8 mouse cellular contexts compared by ENCODE assay signal in the genomic region with DNA sequence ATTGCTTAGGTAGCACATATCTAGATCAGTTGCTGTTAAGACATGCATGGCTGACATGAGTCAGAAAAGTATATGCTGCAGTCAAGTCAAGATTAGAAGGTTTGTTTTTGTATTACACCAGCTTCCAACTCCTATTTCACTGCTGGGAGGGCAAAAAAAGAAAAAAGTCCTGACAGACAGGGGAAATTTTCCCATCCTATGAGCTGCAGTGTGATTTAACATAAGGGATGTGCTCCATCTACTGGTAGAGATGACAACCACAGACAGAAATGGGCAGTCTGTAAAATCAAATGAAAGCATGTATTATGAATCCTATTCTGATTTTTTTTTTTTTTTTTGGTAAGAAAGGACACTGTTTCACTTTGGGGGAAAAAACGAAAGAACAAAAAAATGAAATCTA.
DNase-seq lines count a peak whose midpoint lies in the region; ATAC-seq lines count a peak whose summit lies in the region.

No protein-coding gene starts in this region.

- no peak for ATAC-seq in granulocyte monocyte progenitor cell, adult 5-6 weeks (replicated peaks; ENCODE audit: poor library complexity, severe bottlenecking)
- ATAC-seq in erythroid progenitor cell, adult 5-6 weeks (replicated peaks; ENCODE audit: low FRiP score, poor library complexity, severe bottlenecking), result no peak

- DNase-seq in cerebellum, postnatal 14 days, result peak; percentile 17 to 19
- no peak for DNase-seq in cerebellum, adult 11 months
- DNase-seq in layer of hippocampus, adult 11-12 months (ENCODE audit: low spot score), result peak; percentile 19
- DNase-seq in layer of hippocampus, postnatal 36 days, result no peak
- DNase-seq in 3T3-L1 (ENCODE audit: low read depth, low spot score), result peak; percentile 27
- peak; percentile 24 for DNase-seq in brain, embryonic 18.5 days (ENCODE audit: low read depth, low spot score)

Comparison
In these comparisons a context has a peak if more than half of its experiments do, and no peak if none do; other contexts are left out.
1. DNase-seq: peak in cerebellum, postnatal 14 days (2 of 2), layer of hippocampus, adult 11-12 months (single experiment), 3T3-L1 (single experiment) and brain, embryonic 18.5 days (single experiment); none in cerebellum, adult 11 months (single experiment) and layer of hippocampus, postnatal 36 days (0 of 2).